Mouse (Mus musculus) G1E (cell line): ENCODE measurements around the gene Gdf1.

Experiments used
- GATA1 ChIP-seq: IDR thresholded peaks from 2 replicates; pipeline ENCODE4 v1.6.1; 2012; ENCODE audit warnings: borderline replicate concordance, low read length, inconsistent platforms, mixed read lengths
- GATA2 ChIP-seq: IDR thresholded peaks from 2 replicates; pipeline ENCODE4 v1.6.1; 2012; ENCODE audit warnings: low read depth, low read length, inconsistent platforms, borderline replicate concordance

DNA sequence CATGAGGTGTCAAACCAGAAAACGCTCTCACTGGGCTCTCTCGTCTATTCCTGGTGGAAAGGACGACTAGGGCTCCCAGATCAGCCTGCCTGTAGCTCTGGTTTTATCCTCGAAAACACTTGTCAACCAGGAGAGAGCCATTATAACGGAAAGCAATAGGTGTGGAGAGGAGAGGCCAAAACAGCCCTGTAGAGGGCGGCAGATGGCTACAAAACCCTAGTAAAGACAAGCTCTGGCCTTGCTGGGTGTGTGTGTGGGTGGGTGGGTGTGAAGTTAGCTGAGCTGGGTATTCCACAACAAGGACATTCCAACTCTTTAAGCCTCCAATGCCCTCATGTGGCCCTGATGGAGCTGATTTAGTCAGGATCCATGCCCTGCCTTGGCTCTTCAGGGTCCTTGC lies 14.1 kb downstream of the Gdf1 start:
- TF ChIP-seq GATA1: no peak
- no peak for TF ChIP-seq GATA2
